Mouse (Mus musculus) midbrain, embryonic 14.5 days (tissue): ENCODE measurements around the gene Pdzph1. TPM values are rescaled to one million over a fixed set of nuclear protein-coding genes. Genes with fewer than 3 reads are reported as not detected.

Source experiments
- polyA plus RNA-seq: library from polyadenylated mRNA; unstranded; fragments of >200 nt; fragmentation: Nextera tagmentation; extraction: Ambion mirVana; gene quantifications from 2 replicates; pipeline ENCODE4 v1.2.1, GENCODE M21; 2014

Pdzph1 gene
- polyA plus RNA-seq, 1 experiment from 2014 or later: 9.6 TPM

Other genes starting within 250 kb of the Pdzph1 start
- 3.4 and 3.8 TPM in 2 replicates for gene Nudt12, start 22.0 kb upstream of the Pdzph1 start, polyA plus RNA-seq